ENCODE assay signal across 8 mouse cellular contexts in genomic region chr1:40789666-40790233, GRCm38 (mm10). TPM values are rescaled to one million over a fixed set of nuclear protein-coding genes. Genes with fewer than 3 reads are reported as not detected.
DNase-seq lines count a peak whose midpoint lies in the region; ATAC-seq lines count a peak whose summit lies in the region.

No protein-coding gene starts in this region.

- H3K36me3 ChIP-seq in embryonic facial prominence, embryonic 10.5 days (replicated peaks), result no peaks in the 10 kb centered on the region
- no peaks in the 10 kb centered on the region for H3K36me3 ChIP-seq in hindbrain, embryonic 12.5 days
- H3K36me3 ChIP-seq in liver, embryonic 16.5 days (ENCODE audit: control insufficient read depth, insufficient read depth), result no peaks in the 10 kb centered on the region

- intact Hi-C loops in heart, postnatal 36 days (cut with DNase I), result no loop called here

- ATAC-seq in hindbrain, embryonic 12.5 days (ENCODE audit: low FRiP score), result peak; percentile 61
- no peak for ATAC-seq in liver, embryonic 16.5 days (ENCODE audit: low read depth)

- H3K4me3 ChIP-seq in embryonic facial prominence, embryonic 10.5 days, result peak overlapping the region; percentile 78
- H3K4me3 ChIP-seq in hindbrain, embryonic 12.5 days, result peak overlapping the region; percentile 58
- peak overlapping the region; percentile 72 for H3K4me3 ChIP-seq in liver, embryonic 16.5 days (ENCODE audit: low read depth, low read length)

- peak overlapping the region; percentile 69 for H3K4me2 ChIP-seq in hindbrain, embryonic 12.5 days (replicated peaks)
- H3K4me2 ChIP-seq in liver, embryonic 16.5 days (ENCODE audit: low read depth, low read length), result peak overlapping the region; percentile 79

- H3K4me1 ChIP-seq in embryonic facial prominence, embryonic 10.5 days, result peaks cover 9% of the 10 kb centered on the region; the same call in 1 of the 2 replicates
- 0 out of 2 replicates have a peak, but pooled peaks cover 3% of the 10 kb centered on the region for H3K4me1 ChIP-seq in hindbrain, embryonic 12.5 days
- H3K4me1 ChIP-seq in liver, embryonic 16.5 days (ENCODE audit: control insufficient read depth, low read depth, low read length), result peaks cover 5% of the 10 kb centered on the region

- peak; percentile 13 for DNase-seq in heart, adult 8-10 months (ENCODE audit: low spot score)
- no peak for DNase-seq in heart, postnatal 36 days
- DNase-seq in embryonic facial prominence, embryonic 10.5 days (ENCODE audit: low spot score), result no peak
- no peak for DNase-seq in left cerebral cortex, adult 11 months (ENCODE audit: low spot score)
- no peak for DNase-seq in embryo, embryonic 10 days (ENCODE audit: low spot score)
- DNase-seq in left cerebral cortex, adult 18-20 months (ENCODE audit: low spot score in 2 of 2), result no peak

- 33% methylated on average over 5 of the region's 5 CpGs for WGBS in embryonic facial prominence, embryonic 10.5 days
- 34% methylated on average over 5 of the region's 5 CpGs for WGBS in hindbrain, embryonic 12.5 days
- 36% methylated on average over 5 of the region's 5 CpGs for WGBS in liver, embryonic 16.5 days (ENCODE audit: insufficient replicate concordance)

- H3K9me3 ChIP-seq in embryonic facial prominence, embryonic 10.5 days, result no peaks in the 10 kb centered on the region
- H3K9me3 ChIP-seq in hindbrain, embryonic 12.5 days (replicated peaks), result no peaks in the 10 kb centered on the region
- H3K9me3 ChIP-seq in liver, embryonic 16.5 days (replicated peaks; ENCODE audit: control insufficient read depth, low read length), result no peaks in the 10 kb centered on the region

- H3K27me3 ChIP-seq in embryonic facial prominence, embryonic 10.5 days (replicated peaks; ENCODE audit: low read depth, poor library complexity, severe bottlenecking), result 0 out of 2 replicates have a peak, but pooled peaks cover 7% of the 10 kb centered on the region
- H3K27me3 ChIP-seq in hindbrain, embryonic 12.5 days, result no peaks in the 10 kb centered on the region
- H3K27me3 ChIP-seq in liver, embryonic 16.5 days (ENCODE audit: control insufficient read depth, insufficient read depth, low read depth, low read length), result no peaks in the 10 kb centered on the region

- no peak overlapping the region for H3K9ac ChIP-seq in hindbrain, embryonic 12.5 days
- peak overlapping the region; percentile 71 for H3K9ac ChIP-seq in liver, embryonic 16.5 days (ENCODE audit: low read depth, low read length)

- no peak overlapping the region for H3K27ac ChIP-seq in embryonic facial prominence, embryonic 10.5 days (replicated peaks)
- no peak overlapping the region for H3K27ac ChIP-seq in hindbrain, embryonic 12.5 days
- H3K27ac ChIP-seq in liver, embryonic 16.5 days (ENCODE audit: low read length), result no peak overlapping the region

RNA-seq across cellular contexts. Expression of gene Mfsd9, which starts 0.7 kb away (rescaled TPM):
- total RNA-seq in heart, adult 8-10 months (2022), result 1 to 10 TPM in 1 of 4 experiments, under 1 TPM in 3; 0.49 to 1.3 (median 0.64) TPM
- 1 to 10 TPM in 1 of 2 experiments, under 1 TPM in 1; 0.78 to 1.1 TPM for total RNA-seq in heart, postnatal 36 days (2021)
- polyA plus RNA-seq in embryonic facial prominence, embryonic 10.5 days (2016; fragmentation: Nextera tagmentation; extraction: Ambion mirVana), result 1.9 and 3.0 TPM in 2 replicates
- 4.7 and 5.0 TPM in 2 replicates for polyA plus RNA-seq in hindbrain, embryonic 12.5 days (2016; fragmentation: Nextera tagmentation; extraction: Ambion mirVana)
- 0.79 and 0.81 TPM in 2 replicates for polyA plus RNA-seq in liver, embryonic 16.5 days (2015; fragmentation: Nextera tagmentation; extraction: Ambion mirVana)
- 1 to 10 TPM; 3.7 to 4.2 TPM for total RNA-seq in left cerebral cortex, adult 18-20 months (2021)

RNA-seq across cellular contexts. Expression of gene Tmem182, which starts 15.7 kb away (rescaled TPM):
- 100 to 1,000 TPM; 171 to 176 (median 173) TPM for total RNA-seq in heart, adult 8-10 months (2022)
- total RNA-seq in heart, postnatal 36 days (2021), result 100 to 1,000 TPM; 161 to 172 TPM
- not detected in 2 replicates for polyA plus RNA-seq in embryonic facial prominence, embryonic 10.5 days (2016; fragmentation: Nextera tagmentation; extraction: Ambion mirVana)
- polyA plus RNA-seq in hindbrain, embryonic 12.5 days (2016; fragmentation: Nextera tagmentation; extraction: Ambion mirVana), result 0.10 and 0.30 TPM in 2 replicates
- polyA plus RNA-seq in liver, embryonic 16.5 days (2015; fragmentation: Nextera tagmentation; extraction: Ambion mirVana), result 0.40 and 0.57 TPM in 2 replicates
- under 1 TPM; 0.16 to 0.33 TPM for total RNA-seq in left cerebral cortex, adult 18-20 months (2021)

Comparison
In these comparisons a context has a peak if more than half of its experiments do, and no peak if none do; other contexts are left out.
1. RNA of gene Tmem182, which starts 15.7 kb away (total RNA-seq): 171 to 176 TPM in heart, adult 8-10 months and 161 to 172 TPM in heart, postnatal 36 days; 0.16 to 0.33 TPM in left cerebral cortex, adult 18-20 months; every median in the first group is over 100 times any median in the second.
2. Peak in every context shown above with its lines, with median percentiles within 50 percentile points of each other: H3K4me3 ChIP-seq.